Mouse (Mus musculus) cortical plate, adult 2 months (tissue): Measurements from ENCODE around the gene Dab2ip. TPM values are rescaled to one million over a fixed set of nuclear protein-coding genes. Genes with fewer than 3 reads are reported as not detected.

ENCODE experiments used
- H3K27ac ChIP-seq: fragments of 200-500 bp; 2 replicates; pipeline ENCODE4 v1.5.1; 2012; ENCODE audit warnings: low read length, control low read depth, inconsistent platforms; ENCODE audit not compliant: insufficient read depth
- H3K4me1 ChIP-seq: fragments of 200-500 bp; 2 replicates; pipeline ENCODE4 v1.6.1; 2011; ENCODE audit warnings: low read length; ENCODE audit not compliant: control insufficient read depth, insufficient read depth
- H3K4me3 ChIP-seq: fragments of 200-500 bp; 2 replicates; pipeline ENCODE4 v1.5.1; 2011; ENCODE audit warnings: mild to moderate bottlenecking, low read length, control low read depth; ENCODE audit not compliant: insufficient read depth
- CTCF ChIP-seq: fragments of 200-500 bp; IDR thresholded peaks from 2 replicates; pipeline ENCODE4 v1.5.1; 2011; ENCODE audit warnings: mild to moderate bottlenecking, control low read depth, low read length; ENCODE audit not compliant: insufficient read depth; ENCODE audit errors: extremely low read depth
- POLR2A ChIP-seq: fragments of 200-500 bp; IDR thresholded peaks from 2 replicates; pipeline ENCODE4 v1.6.1; 2011; ENCODE audit warnings: mild to moderate bottlenecking, low read length, control low read depth; ENCODE audit not compliant: insufficient read depth; ENCODE audit errors: extremely low read depth
- polyA plus RNA-seq: library from polyadenylated mRNA; depleted of rRNA; stranded (reverse); fragments of >200 nt; gene quantifications from 2 replicates; pipeline ENCODE4 v1.2.3, GENCODE M21; 2012

Gene Dab2ip
- polyA plus RNA-seq, 1 experiment, result 114 TPM

- Histone ChIP-seq H3K4me3 (no peak overlapping the region), H3K27ac (no peak overlapping the region), H3K4me1 (no peaks in the 10 kb centered on the region)
- TF ChIP-seq CTCF, result no peak
- TF ChIP-seq POLR2A, result no peak
Observed at GRCm38 (mm10) chr2:35720956-35721355, 162.9 kb downstream of the Dab2ip start.

- H3K4me1 ChIP-seq, result no peaks in the 10 kb centered on the region
- no peak for TF ChIP-seq POLR2A
- no peak for TF ChIP-seq CTCF
Observed at GRCm38 (mm10) chr2:35722821-35723220, 164.8 kb downstream of the Dab2ip start.

GRCm38 (mm10) chr2:35723267-35723666, 165.2 kb downstream of the Dab2ip start:
- no peak overlapping the region for H3K27ac ChIP-seq
- no peaks in the 10 kb centered on the region; the same call in 1 of the 2 replicates for H3K4me1 ChIP-seq
- H3K4me3 ChIP-seq, result no peak overlapping the region
- TF ChIP-seq POLR2A (no peak), CTCF (no peak)

More at GRCm38 (mm10) chr2:35722821-35723220, 164.8 kb downstream of the Dab2ip start:
- Histone ChIP-seq H3K27ac (no peak overlapping the region), H3K4me3 (no peak overlapping the region)

- Histone ChIP-seq H3K4me3 (no peak overlapping the region), H3K4me1 (peaks cover 2% of the 10 kb centered on the region; the same call in 1 of the 2 replicates), H3K27ac (no peak overlapping the region)
- TF ChIP-seq POLR2A (no peak), CTCF (no peak)
Observed at GRCm38 (mm10) chr2:35723691-35724090, 165.6 kb downstream of the Dab2ip start.

GRCm38 (mm10) chr2:35728633-35729032, 170.6 kb downstream of the Dab2ip start:
- H3K27ac ChIP-seq, result no peak overlapping the region
- TF ChIP-seq CTCF (no peak), POLR2A (no peak)
- peaks cover 4% of the 10 kb centered on the region; the same call in 1 of the 2 replicates for H3K4me1 ChIP-seq
- no peak overlapping the region for H3K4me3 ChIP-seq

GRCm38 (mm10) chr2:35729077-35730065, 171.3 kb downstream of the Dab2ip start:
- Histone ChIP-seq H3K4me1 (peaks cover 4% of the 10 kb centered on the region; the same call in 1 of the 2 replicates), H3K27ac (no peak overlapping the region), H3K4me3 (no peak overlapping the region)
- peak; percentile 15; the same call in 1 of the 2 replicates for TF ChIP-seq CTCF
- no peak for TF ChIP-seq POLR2A

GRCm38 (mm10) chr2:35731671-35732449, 173.8 kb downstream of the Dab2ip start:
- Histone ChIP-seq H3K27ac (no peak overlapping the region), H3K4me1 (peaks cover 4% of the 10 kb centered on the region; the same call in 1 of the 2 replicates), H3K4me3 (no peak overlapping the region)
- TF ChIP-seq POLR2A, result no peak
- TF ChIP-seq CTCF, result no peak

- Histone ChIP-seq H3K27ac (no peak overlapping the region), H3K4me3 (no peak overlapping the region), H3K4me1 (0 out of 2 replicates have a peak, but pooled peaks cover 2% of the 10 kb centered on the region)
- TF ChIP-seq POLR2A (no peak), CTCF (peak; percentile 28)
Observed at GRCm38 (mm10) chr2:35735001-35735400, 176.9 kb downstream of the Dab2ip start.

- H3K27ac ChIP-seq, result no peak overlapping the region
- no peak overlapping the region for H3K4me3 ChIP-seq
- 0 out of 2 replicates have a peak, but pooled peaks cover 2% of the 10 kb centered on the region for H3K4me1 ChIP-seq
- TF ChIP-seq POLR2A (no peak), CTCF (no peak)
Observed at GRCm38 (mm10) chr2:35736061-35736460, 178.0 kb downstream of the Dab2ip start.
